Mouse (Mus musculus) erythroblast, embryonic 14.5 days (primary cell): ENCODE data around the gene Igfbp3.

Source experiments
- GATA1 ChIP-seq: IDR thresholded peaks from 2 replicates; pipeline ENCODE4 v1.6.1; 2012; ENCODE audit warnings: low read length, inconsistent platforms, mixed read lengths
- TAL1 ChIP-seq: IDR thresholded peaks from 3 replicates; pipeline ENCODE4 v1.6.1; 2012; ENCODE audit warnings: low read length, inconsistent platforms, mixed read lengths

GRCm38 (mm10) chr11:7236751-7237150 is 23.0 kb upstream of the Igfbp3 start:
- TF ChIP-seq GATA1: no peak
- TF ChIP-seq TAL1: no peak
